Comparison of ENCODE assay signal across 14 mouse cellular contexts in the genomic region with DNA sequence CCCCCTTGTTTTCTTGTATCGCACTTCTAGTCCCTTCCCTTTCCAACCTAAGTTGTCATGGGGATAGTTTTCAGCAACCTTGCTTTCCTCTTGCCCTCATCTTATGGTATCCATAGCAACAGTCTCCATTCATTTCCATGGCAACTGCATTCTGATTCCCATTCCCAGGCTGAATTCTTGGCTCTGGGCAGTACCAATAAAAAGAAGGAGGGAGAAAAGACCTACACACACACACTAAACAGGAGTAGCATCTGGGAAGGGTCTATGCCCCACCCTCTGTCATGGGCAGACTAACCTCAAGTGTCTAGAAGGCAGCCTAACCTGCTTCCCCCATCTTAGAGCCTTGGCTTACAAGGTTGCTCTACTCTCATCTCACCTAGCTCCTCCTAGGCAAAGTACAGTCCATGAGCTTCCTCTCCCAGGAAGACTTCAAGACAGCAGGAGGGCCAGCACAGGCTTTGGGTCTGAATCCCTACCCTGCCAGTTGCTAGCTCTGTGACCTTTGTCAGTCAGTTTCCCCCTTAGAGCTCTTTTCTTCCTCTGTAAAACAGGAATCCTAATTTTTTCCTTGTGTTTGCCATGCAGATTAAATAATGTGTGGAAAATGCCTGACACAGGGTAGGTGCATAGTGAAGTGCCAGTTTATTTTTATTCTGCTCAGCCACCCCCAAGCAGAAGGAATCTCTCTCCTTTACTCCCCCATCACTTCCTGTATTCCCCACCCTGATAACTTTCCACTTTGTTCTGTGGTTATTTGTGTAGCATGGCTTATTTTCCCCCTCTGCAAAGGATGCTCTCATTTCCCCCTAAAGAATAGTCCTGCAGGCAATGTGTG. TPM values are rescaled to one million over a fixed set of nuclear protein-coding genes. Genes with fewer than 3 reads are reported as not detected.
A peak's percentile ranks its signal among the peaks of the same experiment; 100 is the strongest.
DNase-seq lines count a peak whose midpoint lies in the region; ATAC-seq lines count a peak whose summit lies in the region.
"Had no signal": no experiment of that assay in that cellular context is flagged by ENCODE, and none has a peak within 500 bp of the region (broad histone marks: within the 10 kb centered on the region; RNA-seq: fewer than 3 reads in every experiment).

No protein-coding gene starts in this region.

- WGBS in hindbrain, embryonic 11.5 days: 41% methylated on average over 1 of the region's 1 CpGs
- WGBS in midbrain, embryonic 15.5 days: 18% methylated on average over 1 of the region's 1 CpGs

- no peaks in the 10 kb centered on the region for H3K9me3 ChIP-seq in hindbrain, embryonic 11.5 days (ENCODE audit: control insufficient read depth, low read length)
- H3K9me3 ChIP-seq in midbrain, embryonic 15.5 days: no peaks in the 10 kb centered on the region
- H3K9me3 ChIP-seq: liver, embryonic 12.5 days had no signal

- H3K36me3 ChIP-seq in hindbrain, embryonic 11.5 days (ENCODE audit: control insufficient read depth, insufficient read depth, low read length): no peaks in the 10 kb centered on the region
- no peaks in the 10 kb centered on the region for H3K36me3 ChIP-seq in midbrain, embryonic 15.5 days (replicated peaks)
- H3K36me3 ChIP-seq: liver, embryonic 12.5 days had no signal

- peak; percentile 3 for DNase-seq in left cerebral cortex, postnatal 4 days
- DNase-seq in left cerebral cortex, adult 11 months (ENCODE audit: low spot score): no peak
- DNase-seq in hindbrain, embryonic 11.5 days (ENCODE audit: low spot score): peak; percentile 72
- no peak for DNase-seq in yolk sac, embryonic 10.5 days (ENCODE audit: low spot score)
- DNase-seq in kidney, postnatal 25 days: no peak
- DNase-seq in kidney, adult 18-20 months: no peak
- DNase-seq in cerebellum, postnatal 25 days: no peak
- DNase-seq: cerebellum, adult 8-10 months; gastrocnemius, postnatal 25 days; kidney, postnatal 14 days; lung, postnatal 4 days; thymus, adult 18-20 months had no signal

- no peak overlapping the region for H3K9ac ChIP-seq in hindbrain, embryonic 11.5 days (ENCODE audit: low read depth, low read length)
- H3K9ac ChIP-seq in midbrain, embryonic 15.5 days: no peak overlapping the region
- H3K9ac ChIP-seq: liver, embryonic 12.5 days had no signal

- peak; percentile 89 for ATAC-seq in hindbrain, embryonic 11.5 days (ENCODE audit: low FRiP score)
- ATAC-seq in midbrain, embryonic 15.5 days (replicated peaks): peak; percentile 90
- ATAC-seq: liver, embryonic 12.5 days had no signal

- intact Hi-C loops in left cerebral cortex, postnatal 4 days (cut with DNase I): no loop called here

- no peak overlapping the region for H3K4me3 ChIP-seq in hindbrain, embryonic 11.5 days (ENCODE audit: low read depth, low read length)
- H3K4me3 ChIP-seq in midbrain, embryonic 15.5 days: no peak overlapping the region
- H3K4me3 ChIP-seq: liver, embryonic 12.5 days had no signal

- H3K27me3 ChIP-seq in hindbrain, embryonic 11.5 days (ENCODE audit: control insufficient read depth, insufficient read depth, low read length): peaks cover 57% of the 10 kb centered on the region
- peaks cover 54% of the 10 kb centered on the region for H3K27me3 ChIP-seq in midbrain, embryonic 15.5 days (replicated peaks)

- H3K27ac ChIP-seq in hindbrain, embryonic 11.5 days (ENCODE audit: low read depth, low read length): peak overlapping the region; percentile 61
- peak overlapping the region; percentile 91 for H3K27ac ChIP-seq in midbrain, embryonic 15.5 days
- H3K27ac ChIP-seq: liver, embryonic 12.5 days had no signal

- no peak overlapping the region for H3K4me2 ChIP-seq in hindbrain, embryonic 11.5 days (replicated peaks; ENCODE audit: low read depth, low read length)
- H3K4me2 ChIP-seq in midbrain, embryonic 15.5 days: peak overlapping the region; percentile 31
- H3K4me2 ChIP-seq: liver, embryonic 12.5 days had no signal

- no peaks in the 10 kb centered on the region for H3K4me1 ChIP-seq in hindbrain, embryonic 11.5 days (replicated peaks; ENCODE audit: control insufficient read depth, insufficient read depth, low read length)
- peaks cover 29% of the 10 kb centered on the region for H3K4me1 ChIP-seq in midbrain, embryonic 15.5 days
- H3K4me1 ChIP-seq: liver, embryonic 12.5 days had no signal

RNA-seq across cellular contexts. Expression of a gene that starts 34.8 kb away (rescaled TPM):
- total RNA-seq in left cerebral cortex, postnatal 4 days (2021): 10 to 100 TPM; 67.4 to 89.0 TPM
- 29.6 and 44.4 TPM in 2 replicates for polyA plus RNA-seq in hindbrain, embryonic 11.5 days (2014; fragmentation: Nextera tagmentation; extraction: Ambion mirVana)
- 38.6 and 38.9 TPM in 2 replicates for polyA plus RNA-seq in midbrain, embryonic 15.5 days (2015; fragmentation: Nextera tagmentation; extraction: Ambion mirVana)

RNA-seq across cellular contexts. Expression of a gene that starts 54.0 kb away (rescaled TPM):
- 10 to 100 TPM; 50.3 to 56.7 TPM for total RNA-seq in left cerebral cortex, postnatal 4 days (2021)
- 1.9 and 2.0 TPM in 2 replicates for polyA plus RNA-seq in hindbrain, embryonic 11.5 days (2014; fragmentation: Nextera tagmentation; extraction: Ambion mirVana)
- 4.8 and 6.3 TPM in 2 replicates for polyA plus RNA-seq in midbrain, embryonic 15.5 days (2015; fragmentation: Nextera tagmentation; extraction: Ambion mirVana)

Comparison
In these comparisons a context has a peak if more than half of its experiments do, and no peak if none do; other contexts are left out.
1. DNase-seq: peak in left cerebral cortex, postnatal 4 days (single experiment) and hindbrain, embryonic 11.5 days (single experiment); none in left cerebral cortex, adult 11 months (single experiment), yolk sac, embryonic 10.5 days (single experiment), kidney, postnatal 25 days (0 of 2), kidney, adult 18-20 months (single experiment) and cerebellum, postnatal 25 days (0 of 2).